Mouse (Mus musculus) right cerebral cortex, postnatal 25 days (tissue): Measurements from ENCODE around the gene Lypd9.
"Not testable (repeated sequence)": the region's sequence is repeated elsewhere in the genome, so short reads cannot be mapped to it uniquely, and the experiment has no call there.

ENCODE experiments used
- DNase-seq: peaks from one replicate; pipeline ENCODE4 v3.0.0; 2022

Gene Lypd9

GRCm38 (mm10) chr11:58452759-58453158 is at the start of gene Lypd9:
TSS of gene Lypd9 (minus strand) at chr11:58452923.
- no peak for DNase-seq

GRCm38 (mm10) chr11:58502472-58502871 is 49.7 kb upstream of the Lypd9 start, which contains the start of gene Olfr331:
TSS of gene Olfr331 (minus strand) at chr11:58502572.
- not testable (repeated sequence) for DNase-seq

DNA sequence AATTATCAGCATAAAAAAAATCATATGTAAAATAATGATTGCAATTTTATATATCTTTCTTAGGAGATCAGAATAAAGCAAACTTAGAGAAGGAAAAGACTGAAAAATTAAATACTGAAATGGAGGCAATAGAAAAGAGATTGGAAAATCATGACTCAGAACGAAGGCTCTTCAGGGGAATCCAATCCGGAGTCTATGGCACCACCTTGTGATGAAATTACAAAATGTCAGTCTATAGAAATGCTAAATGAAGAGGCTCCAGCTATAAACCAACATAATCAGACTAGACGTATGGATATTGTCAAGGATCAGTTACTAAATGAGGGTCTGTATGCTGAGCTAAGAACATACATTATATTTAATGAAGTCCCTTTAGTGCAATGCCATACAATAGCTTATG is 46.6 kb upstream of the Lypd9 start:
- DNase-seq = no peak

- DNase-seq = no peak
Observed at GRCm38 (mm10) chr11:58498761-58499160, 46.0 kb upstream of the Lypd9 start.

DNA sequence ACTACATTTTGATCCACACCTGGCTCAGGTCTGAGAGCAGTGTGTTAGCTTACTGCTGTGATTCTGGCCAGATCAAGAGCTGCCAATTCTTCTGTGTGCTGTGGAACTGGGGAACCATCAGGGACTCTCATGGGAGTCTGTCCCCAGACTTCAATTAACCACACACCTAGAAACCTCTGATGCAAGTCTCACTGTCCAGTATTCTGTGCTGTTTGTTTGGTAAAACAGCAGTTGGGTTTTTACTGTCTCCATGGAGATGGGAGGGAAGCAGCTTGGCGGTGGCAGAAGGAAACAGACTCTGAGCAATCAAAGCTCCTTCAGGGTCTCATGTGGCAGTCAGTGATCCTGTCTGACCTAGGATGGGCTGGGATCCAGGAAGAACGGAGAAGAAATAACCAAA is 39.7 kb upstream of the Lypd9 start, which contains the start of gene Olfr332:
TSS of gene Olfr332 (minus strand) at position 101 of the 400 bp plus-strand sequence.
- no peak for DNase-seq

DNA sequence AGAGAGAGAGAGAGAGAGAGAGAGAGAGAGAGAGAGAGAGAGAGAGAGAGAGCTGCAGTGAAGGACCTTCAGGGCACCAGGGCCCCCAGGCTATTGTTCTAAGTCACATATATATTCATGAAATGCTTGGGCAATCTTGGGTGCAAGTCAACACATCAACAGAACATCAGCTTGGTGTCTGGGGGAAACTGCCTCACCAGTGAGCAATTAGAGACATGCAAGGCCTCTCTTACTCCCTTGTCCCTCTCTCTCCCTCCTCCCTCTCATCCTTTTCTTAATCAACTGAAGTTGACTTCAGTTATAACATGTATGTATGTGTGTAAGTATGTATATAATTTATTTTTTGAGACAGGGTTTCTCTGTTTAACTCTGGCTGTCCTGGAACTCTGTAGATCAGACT is 9.4 kb upstream of the Lypd9 start, which contains the start of gene Olfr30:
TSS of gene Olfr30 (minus strand) at position 101 of the 400 bp plus-strand sequence.
- no peak for DNase-seq

DNA sequence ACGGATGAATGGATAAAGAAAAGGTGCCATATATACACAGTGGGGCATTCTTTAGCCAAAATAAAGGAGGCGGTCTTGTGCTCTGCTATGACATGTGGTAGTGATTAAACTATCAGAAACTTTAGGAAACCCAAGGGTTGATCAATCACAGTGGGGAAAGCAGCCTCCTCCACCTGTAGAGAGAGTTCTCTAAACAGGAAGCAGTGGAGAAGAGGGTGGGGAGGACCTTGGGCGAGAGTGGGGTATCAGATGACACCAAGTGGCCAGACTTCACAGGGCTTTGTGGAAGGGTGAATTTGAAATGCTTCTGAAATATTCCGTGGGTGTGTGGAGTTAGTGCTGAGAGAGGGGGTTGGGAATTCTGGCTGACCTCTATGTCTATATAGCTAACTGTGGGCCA is 869 bp upstream of the Lypd9 start:
- no peak for DNase-seq

DNA sequence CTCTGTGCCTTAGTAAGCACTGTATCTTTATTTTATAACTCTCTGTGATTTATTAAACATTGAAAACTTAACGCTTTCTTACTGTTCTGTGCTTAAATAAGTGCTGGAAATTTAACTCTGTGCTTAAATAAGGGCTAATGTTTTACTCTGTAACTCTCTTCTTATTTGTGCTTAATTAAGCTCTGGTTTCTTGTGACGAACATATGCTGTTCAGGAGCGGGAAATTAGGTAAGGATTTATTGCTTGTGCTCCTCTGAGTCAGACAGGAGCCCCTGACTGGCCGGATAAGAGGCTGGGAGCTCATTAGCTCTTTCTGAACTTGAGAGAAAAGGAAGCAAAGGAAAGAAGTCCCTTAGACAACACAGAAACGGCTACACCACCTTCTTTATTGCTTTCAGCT is 14.9 kb downstream of the Lypd9 start:
- DNase-seq = no peak

GRCm38 (mm10) chr11:58432259-58432658 is 20.5 kb downstream of the Lypd9 start, which contains the start of gene Gm12253:
TSS of gene Gm12253 (plus strand) at chr11:58432559.
- no peak for DNase-seq

DNA sequence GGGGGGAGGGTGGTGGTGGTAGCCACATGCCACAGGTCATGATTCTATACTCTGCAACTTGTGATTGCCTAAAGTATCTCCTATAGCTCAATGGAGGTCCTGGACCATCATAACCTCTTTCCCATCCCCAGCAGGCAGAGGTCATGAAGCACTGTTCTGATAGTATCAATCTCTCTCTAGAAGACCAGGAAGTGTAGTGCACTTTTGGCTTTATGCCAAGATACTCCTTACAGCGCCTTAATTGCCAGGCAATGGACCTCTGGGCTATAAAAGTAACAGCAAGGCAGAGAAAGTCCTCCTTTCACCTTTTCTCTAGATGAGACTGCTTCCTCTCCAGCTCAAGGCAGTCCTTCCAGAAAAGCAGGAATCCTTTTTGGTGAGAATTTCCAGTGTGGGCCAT is 31.9 kb downstream of the Lypd9 start, which contains the start of gene 1810065E05Rik:
TSS of gene 1810065E05Rik (plus strand) at position 297 of the 400 bp plus-strand sequence.
- no peak for DNase-seq

- no peak for DNase-seq
Observed at GRCm38 (mm10) chr11:58418336-58418735, 34.4 kb downstream of the Lypd9 start.

GRCm38 (mm10) chr11:58408066-58408465 is 44.7 kb downstream of the Lypd9 start:
- no peak for DNase-seq

- DNase-seq = no peak
Observed at GRCm38 (mm10) chr11:58400655-58401054, 52.1 kb downstream of the Lypd9 start.

- DNase-seq = no peak
Observed at GRCm38 (mm10) chr11:58399985-58400645, 52.6 kb downstream of the Lypd9 start.
